Mouse (Mus musculus): Measurements from ENCODE around the gene Btbd6.
A peak's percentile ranks its signal among the peaks of the same experiment; 100 is the strongest.

The Btbd6 gene

GRCm38 (mm10) chr12:112955800-112956199 lies 20.5 kb upstream of the Btbd6 start:
- DNase-seq, result peak; percentile 80 to 83

- peak; percentile 39 to 43 for DNase-seq
Measured at GRCm38 (mm10) chr12:112958303-112958702, 18.0 kb upstream of the Btbd6 start.

GRCm38 (mm10) chr12:112959421-112959820 lies 16.9 kb upstream of the Btbd6 start:
- no peak for DNase-seq

- DNase-seq, result no peak
Measured at GRCm38 (mm10) chr12:112961428-112961827, 14.9 kb upstream of the Btbd6 start.

- DNase-seq, result no peak
Measured at GRCm38 (mm10) chr12:112961872-112962271, 14.4 kb upstream of the Btbd6 start.

- no peak for DNase-seq
Measured at GRCm38 (mm10) chr12:112965783-112966182, 10.5 kb upstream of the Btbd6 start.

- DNase-seq, result no peak
Measured at GRCm38 (mm10) chr12:112968943-112969342, 7.3 kb upstream of the Btbd6 start.

GRCm38 (mm10) chr12:112969616-112970015 lies 6.7 kb upstream of the Btbd6 start:
- DNase-seq, result no peak

- DNase-seq, result no peak
Measured at GRCm38 (mm10) chr12:112974736-112975135, 1.5 kb upstream of the Btbd6 start.

- DNase-seq, result no peak
Measured at GRCm38 (mm10) chr12:112977156-112977555, 874 bp downstream of the Btbd6 start.

GRCm38 (mm10) chr12:112982031-112982430 lies 5.7 kb downstream of the Btbd6 start:
- no peak for DNase-seq

- peak; percentile 44 to 49 for DNase-seq
Measured at GRCm38 (mm10) chr12:112985346-112985745, 9.1 kb downstream of the Btbd6 start.

GRCm38 (mm10) chr12:112987877-112988276 lies 11.6 kb downstream of the Btbd6 start:
- DNase-seq, result peak; percentile 78 to 81

GRCm38 (mm10) chr12:112990706-112991405 lies 14.6 kb downstream of the Btbd6 start:
- DNase-seq, result no peak

- no peak for DNase-seq
Measured at GRCm38 (mm10) chr12:112991444-112991843, 15.2 kb downstream of the Btbd6 start.

GRCm38 (mm10) chr12:112994153-112994552 lies 17.9 kb downstream of the Btbd6 start:
- peak; percentile 44 to 57 for DNase-seq

GRCm38 (mm10) chr12:112999569-113000293 lies 23.4 kb downstream of the Btbd6 start:
- no peak for DNase-seq

GRCm38 (mm10) chr12:113000294-113001132 lies 24.2 kb downstream of the Btbd6 start, which contains the start of gene Brf1:
TSS of gene Brf1 (minus strand) at chr12:113000704.
- peak; percentile 96 to 98 for DNase-seq

GRCm38 (mm10) chr12:113001133-113001474 lies 24.8 kb downstream of the Btbd6 start:
- no peak for DNase-seq

GRCm38 (mm10) chr12:113002667-113003066 lies 26.4 kb downstream of the Btbd6 start:
- peak; percentile 49 to 56 for DNase-seq

GRCm38 (mm10) chr12:113004011-113004410 lies 27.7 kb downstream of the Btbd6 start:
- DNase-seq, result no peak

- DNase-seq, result peak; percentile 69 to 73
Measured at GRCm38 (mm10) chr12:113004993-113005392, 28.7 kb downstream of the Btbd6 start.

GRCm38 (mm10) chr12:113011702-113012360 lies 35.5 kb downstream of the Btbd6 start:
- no peak for DNase-seq
